Mouse (Mus musculus): ENCODE results near the gene Hexdc. TPM values are rescaled to one million over a fixed set of nuclear protein-coding genes. Genes with fewer than 3 reads are reported as not detected.

Gene Hexdc
- polyA plus RNA-seq, 1 experiment = not detected

DNA sequence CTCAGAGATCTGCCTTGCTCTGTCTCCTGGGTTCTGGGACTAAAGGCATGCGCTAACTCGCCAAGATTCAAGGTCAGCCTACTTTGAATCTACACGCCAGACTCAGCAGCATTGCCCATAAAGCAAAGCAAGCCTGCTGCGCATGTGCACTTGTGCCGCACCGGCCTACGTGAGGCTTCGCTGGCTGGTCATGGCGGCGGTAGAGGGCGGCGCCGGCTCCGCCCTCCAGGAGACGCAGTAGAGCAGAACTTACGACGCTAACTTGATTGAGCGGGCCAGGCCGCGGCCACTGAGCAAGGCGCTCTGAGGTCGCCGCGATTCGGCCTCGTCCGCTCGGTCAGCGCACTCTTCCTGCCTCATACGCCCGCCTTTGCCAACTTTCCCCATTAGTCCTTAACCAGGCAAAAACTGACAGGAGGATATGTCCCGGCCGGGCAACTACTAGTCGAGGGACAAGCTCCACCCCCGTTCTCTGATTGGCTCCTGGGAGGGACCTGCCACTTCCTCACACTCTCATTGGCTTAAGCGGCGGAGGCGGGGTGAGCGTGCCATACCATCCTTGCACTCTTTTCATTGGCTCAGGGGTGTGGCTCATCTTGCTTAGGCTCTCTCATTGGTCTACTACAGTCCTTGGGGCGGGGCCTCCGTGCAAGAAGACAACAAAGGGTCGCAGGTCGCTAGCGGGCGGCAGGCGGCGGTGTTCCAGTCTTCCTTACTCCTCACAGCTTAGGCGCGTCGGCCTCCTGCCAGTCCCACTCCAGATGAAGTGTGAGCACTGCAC, 32.5 kb downstream of the Hexdc start, which contains the start of gene Narf:
TSS of gene Narf (plus strand) at position 690 of the 781 bp plus-strand sequence.
- Histone ChIP-seq H3K4me3 (ENCODE audit: insufficient read depth, low read depth, low read length) (peak within 1 kb of the TSS; percentile 59), H3K4me1 (ENCODE audit: control insufficient read depth, insufficient read depth, low read length) (peaks cover 6% of the 10 kb centered on the region), H3K27ac (ENCODE audit: insufficient read depth, low read depth, low read length) (peak within 1 kb of the TSS; percentile 89)
- under 1% methylated on average over 50 of the region's 50 CpGs for WGBS
- peak; percentile 89 for TF ChIP-seq POLR2A (IDR thresholded peaks at IDR 0.05; ENCODE audit: insufficient read depth, low read depth, low read length)
- TF ChIP-seq CTCF (IDR thresholded peaks at IDR 0.05; ENCODE audit: insufficient read depth, low read depth, low read length) = peak; percentile 62; the same call in 1 of the 2 replicates

DNA sequence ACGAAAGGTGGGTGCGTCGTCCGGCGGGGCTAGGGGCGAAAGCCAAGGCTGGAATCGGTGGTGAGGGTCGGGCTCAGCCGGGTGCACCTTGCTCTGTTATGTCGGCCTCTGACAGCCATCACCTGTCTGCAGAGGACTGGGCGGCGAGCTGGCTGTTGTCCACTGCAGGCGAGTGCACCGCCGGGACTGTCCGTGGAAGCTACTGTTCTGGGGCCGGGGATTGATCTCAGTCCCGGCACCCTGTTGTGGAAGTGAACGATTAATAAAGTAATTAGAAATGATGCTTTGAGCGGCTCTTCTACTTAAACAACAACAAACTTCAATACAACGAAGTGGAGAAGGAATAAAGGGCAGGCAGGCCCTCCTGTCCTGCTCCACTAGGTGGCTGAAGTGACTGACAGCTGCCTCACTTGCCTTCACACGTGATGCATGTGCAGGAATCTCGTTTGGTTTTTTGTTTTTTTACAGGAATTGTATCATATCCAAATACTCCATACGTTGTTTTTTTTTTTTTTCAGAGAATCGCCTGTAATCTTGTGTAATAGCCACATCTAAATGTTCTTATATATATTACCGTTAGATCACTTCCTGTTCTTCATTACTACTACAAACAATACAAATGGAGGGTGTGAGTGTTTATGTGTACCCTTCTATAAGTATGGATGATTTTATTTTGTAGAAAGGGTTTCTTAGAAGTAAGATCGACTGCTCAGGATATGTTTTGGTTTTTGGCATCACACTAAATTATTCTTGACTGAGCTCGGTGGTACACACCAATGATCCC, 33.3 kb downstream of the Hexdc start:
- Histone ChIP-seq H3K4me1 (ENCODE audit: control insufficient read depth, insufficient read depth, low read length) (peaks cover 11% of the 10 kb centered on the region), H3K27ac (ENCODE audit: insufficient read depth, low read depth, low read length) (peak overlapping the region; percentile 43), H3K4me3 (ENCODE audit: insufficient read depth, low read depth, low read length) (peak overlapping the region; percentile 59)
- under 1% methylated on average over 28 of the region's 28 CpGs for WGBS
- TF ChIP-seq CTCF (IDR thresholded peaks at IDR 0.05; ENCODE audit: insufficient read depth, low read depth, low read length) = no peak
- no peak for TF ChIP-seq POLR2A (IDR thresholded peaks at IDR 0.05; ENCODE audit: insufficient read depth, low read depth, low read length)

DNA sequence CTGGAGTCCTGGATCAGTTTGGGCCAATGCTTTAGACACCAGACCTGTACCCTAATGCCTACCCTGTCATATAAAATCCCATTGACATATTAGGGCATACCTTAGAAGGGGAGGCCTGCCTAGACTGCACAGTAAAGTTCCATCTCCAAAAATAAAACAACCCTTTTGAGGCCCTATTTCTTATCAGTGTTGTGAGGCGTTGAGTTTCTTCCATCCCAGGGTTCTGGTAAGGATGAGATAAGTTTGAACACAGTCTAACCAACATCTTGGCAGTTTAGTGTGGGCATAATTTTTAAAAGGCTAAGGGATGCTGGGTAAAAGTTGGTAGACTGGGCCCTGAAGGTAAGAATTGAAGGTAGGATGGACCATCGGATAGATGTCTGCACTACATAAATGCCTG, 35.4 kb downstream of the Hexdc start:
- Histone ChIP-seq H3K4me3 (ENCODE audit: insufficient read depth, low read depth, low read length) (no peak overlapping the region), H3K27ac (ENCODE audit: insufficient read depth, low read depth, low read length) (no peak overlapping the region), H3K4me1 (ENCODE audit: control insufficient read depth, insufficient read depth, low read length) (peaks cover 11% of the 10 kb centered on the region)
- WGBS = 99% methylated on average over 2 of the region's 2 CpGs
- TF ChIP-seq POLR2A (IDR thresholded peaks at IDR 0.05; ENCODE audit: insufficient read depth, low read depth, low read length) (no peak), CTCF (IDR thresholded peaks at IDR 0.05; ENCODE audit: insufficient read depth, low read depth, low read length) (no peak)

GRCm38 (mm10) chr11:121250196-121250595, 46.0 kb downstream of the Hexdc start:
- no peaks in the 10 kb centered on the region for H3K4me1 ChIP-seq (ENCODE audit: control insufficient read depth, insufficient read depth, low read length)
- H3K27ac ChIP-seq (ENCODE audit: insufficient read depth, low read depth, low read length) = no peak overlapping the region
- 87% methylated on average over 8 of the region's 8 CpGs for whole genome bisulfite sequencing
- TF ChIP-seq CTCF (IDR thresholded peaks at IDR 0.05; ENCODE audit: insufficient read depth, low read depth, low read length) (no peak), POLR2A (IDR thresholded peaks at IDR 0.05; ENCODE audit: insufficient read depth, low read depth, low read length) (no peak)
- no peak overlapping the region for H3K4me3 ChIP-seq (ENCODE audit: insufficient read depth, low read depth, low read length)

DNA sequence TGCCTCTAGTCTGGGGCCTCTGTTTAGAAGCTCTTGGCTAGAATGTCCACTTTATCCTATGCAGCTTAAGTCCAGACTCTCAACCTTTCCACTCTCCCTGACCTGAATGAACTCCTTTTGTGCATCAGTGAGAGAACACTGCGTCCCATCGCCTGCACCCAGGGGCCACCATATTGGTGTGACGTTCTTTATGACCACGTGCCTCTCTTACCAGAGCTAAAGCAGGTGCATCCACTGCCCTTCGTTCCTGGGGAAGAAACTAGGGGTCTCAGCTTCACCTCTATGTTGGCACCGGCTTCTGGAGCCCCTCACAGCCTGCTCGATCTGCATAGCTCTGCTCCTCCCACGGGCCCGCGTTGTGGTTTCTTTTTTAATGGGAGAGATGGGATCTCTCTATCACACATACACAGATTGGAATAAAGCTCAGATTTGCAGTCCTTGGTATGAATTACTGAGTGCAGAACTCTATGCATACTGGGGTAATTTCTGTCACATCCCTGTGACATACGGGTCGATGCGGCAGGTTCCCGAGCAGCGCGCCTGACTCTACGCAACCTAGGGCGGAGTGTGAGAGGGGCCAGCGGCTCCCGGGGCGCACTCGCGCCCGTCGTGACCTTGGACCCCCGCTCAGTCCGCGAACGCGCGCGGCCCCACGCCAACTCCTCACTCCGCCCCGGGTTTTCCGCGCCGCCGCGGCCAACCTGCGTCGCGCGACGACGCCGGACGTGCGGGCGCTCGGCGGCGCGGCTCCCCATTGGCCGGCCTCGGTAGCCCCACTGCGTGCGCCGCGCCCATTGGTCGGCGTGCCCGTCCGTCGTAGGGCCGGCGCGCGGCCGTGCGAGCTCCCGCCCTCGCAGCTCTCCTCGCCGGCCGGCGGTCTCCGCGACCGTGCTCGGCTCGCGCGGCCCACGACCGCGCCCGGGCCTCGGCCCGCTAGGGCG, 55.2 kb downstream of the Hexdc start, which contains the start of gene Foxk2:
TSS of gene Foxk2 (plus strand) at position 831 of the 941 bp plus-strand sequence.
- Histone ChIP-seq H3K4me3 (ENCODE audit: insufficient read depth, low read depth, low read length) (peak within 1 kb of the TSS; percentile 87), H3K27ac (ENCODE audit: insufficient read depth, low read depth, low read length) (peak within 1 kb of the TSS; percentile 93), H3K4me1 (ENCODE audit: control insufficient read depth, insufficient read depth, low read length) (peaks cover 9% of the 10 kb centered on the region)
- TF ChIP-seq POLR2A (IDR thresholded peaks at IDR 0.05; ENCODE audit: insufficient read depth, low read depth, low read length) (peak; percentile 75; the same call in 1 of the 2 replicates), CTCF (IDR thresholded peaks at IDR 0.05; ENCODE audit: insufficient read depth, low read depth, low read length) (no peak)
- 3% methylated on average over 91 of the region's 91 CpGs for WGBS

- H3K27ac ChIP-seq (ENCODE audit: insufficient read depth, low read depth, low read length) = no peak overlapping the region
- 1% methylated on average over 58 of the region's 60 CpGs for WGBS
- H3K4me3 ChIP-seq (ENCODE audit: insufficient read depth, low read depth, low read length) = peak overlapping the region; percentile 87
- peaks cover 9% of the 10 kb centered on the region for H3K4me1 ChIP-seq (ENCODE audit: control insufficient read depth, insufficient read depth, low read length)
- no peak for TF ChIP-seq CTCF (IDR thresholded peaks at IDR 0.05; ENCODE audit: insufficient read depth, low read depth, low read length)
- no peak for TF ChIP-seq POLR2A (IDR thresholded peaks at IDR 0.05; ENCODE audit: insufficient read depth, low read depth, low read length)
These were observed 56.1 kb downstream of the Hexdc start for GRCm38 (mm10) chr11:121260211-121260906.

- H3K4me1 ChIP-seq (ENCODE audit: control insufficient read depth, insufficient read depth, low read length) = peaks cover 9% of the 10 kb centered on the region
- H3K27ac ChIP-seq (ENCODE audit: insufficient read depth, low read depth, low read length) = no peak overlapping the region
- WGBS = 22% methylated on average over 2 of the region's 2 CpGs
- TF ChIP-seq POLR2A (IDR thresholded peaks at IDR 0.05; ENCODE audit: insufficient read depth, low read depth, low read length) (no peak), CTCF (IDR thresholded peaks at IDR 0.05; ENCODE audit: insufficient read depth, low read depth, low read length) (no peak)
- peak overlapping the region; percentile 87 for H3K4me3 ChIP-seq (ENCODE audit: insufficient read depth, low read depth, low read length)
These were observed 56.8 kb downstream of the Hexdc start for GRCm38 (mm10) chr11:121261074-121261473.

Other genes with a start within 250 kb of the Hexdc start
- gene Csnk1d, start 213.1 kb upstream of the Hexdc start, polyA plus RNA-seq (2012; ENCODE audit: insufficient read depth, insufficient read length, low replicate concordance, missing spikeins) = not detected in 2 replicates
- not detected in 2 replicates for gene Cd7, start 165.0 kb upstream of the Hexdc start, polyA plus RNA-seq (2012; ENCODE audit: insufficient read depth, insufficient read length, low replicate concordance, missing spikeins)
- gene Sectm1b, start 140.9 kb upstream of the Hexdc start, polyA plus RNA-seq (2012; ENCODE audit: insufficient read depth, insufficient read length, low replicate concordance, missing spikeins) = not detected in 2 replicates
- gene Sectm1a, start 123.2 kb upstream of the Hexdc start, polyA plus RNA-seq (2012; ENCODE audit: insufficient read depth, insufficient read length, low replicate concordance, missing spikeins) = not detected in 2 replicates
- not detected in 2 replicates for gene Tex19.2, start 85.8 kb upstream of the Hexdc start, polyA plus RNA-seq (2012; ENCODE audit: insufficient read depth, insufficient read length, low replicate concordance, missing spikeins)
- not detected in 2 replicates for gene Tex19.1, start 58.3 kb upstream of the Hexdc start, polyA plus RNA-seq (2012; ENCODE audit: insufficient read depth, insufficient read length, low replicate concordance, missing spikeins)
- gene Uts2r, start 44.2 kb upstream of the Hexdc start, polyA plus RNA-seq (2012; ENCODE audit: insufficient read depth, insufficient read length, low replicate concordance, missing spikeins) = not detected in 2 replicates
- gene Ogfod3, start 278 bp downstream of the Hexdc start, polyA plus RNA-seq (2012; ENCODE audit: insufficient read depth, insufficient read length, low replicate concordance, missing spikeins) = not detected in 2 replicates
- gene Cybc1, start 24.9 kb downstream of the Hexdc start, polyA plus RNA-seq (2012; ENCODE audit: insufficient read depth, insufficient read length, low replicate concordance, missing spikeins) = not detected in 2 replicates
- not detected in 2 replicates for gene Narf, start 32.8 kb downstream of the Hexdc start, polyA plus RNA-seq (2012; ENCODE audit: insufficient read depth, insufficient read length, low replicate concordance, missing spikeins)
- not detected in 2 replicates for gene Foxk2, start 55.6 kb downstream of the Hexdc start, polyA plus RNA-seq (2012; ENCODE audit: insufficient read depth, insufficient read length, low replicate concordance, missing spikeins)
- gene Wdr45b, start 150.0 kb downstream of the Hexdc start, polyA plus RNA-seq (2012; ENCODE audit: insufficient read depth, insufficient read length, low replicate concordance, missing spikeins) = not detected in 2 replicates
- gene Rab40b, start 183.8 kb downstream of the Hexdc start, polyA plus RNA-seq (2012; ENCODE audit: insufficient read depth, insufficient read length, low replicate concordance, missing spikeins) = not detected in 2 replicates
- not detected in 2 replicates for gene Fn3krp, start 217.0 kb downstream of the Hexdc start, polyA plus RNA-seq (2012; ENCODE audit: insufficient read depth, insufficient read length, low replicate concordance, missing spikeins)
- gene Fn3k, start 230.5 kb downstream of the Hexdc start, polyA plus RNA-seq (2012; ENCODE audit: insufficient read depth, insufficient read length, low replicate concordance, missing spikeins) = not detected in 2 replicates
- gene Tbcd, start 247.5 kb downstream of the Hexdc start, polyA plus RNA-seq (2012; ENCODE audit: insufficient read depth, insufficient read length, low replicate concordance, missing spikeins) = not detected in 2 replicates

Data from olfactory bulb, adult 2 months (tissue).